In the genomic region with DNA sequence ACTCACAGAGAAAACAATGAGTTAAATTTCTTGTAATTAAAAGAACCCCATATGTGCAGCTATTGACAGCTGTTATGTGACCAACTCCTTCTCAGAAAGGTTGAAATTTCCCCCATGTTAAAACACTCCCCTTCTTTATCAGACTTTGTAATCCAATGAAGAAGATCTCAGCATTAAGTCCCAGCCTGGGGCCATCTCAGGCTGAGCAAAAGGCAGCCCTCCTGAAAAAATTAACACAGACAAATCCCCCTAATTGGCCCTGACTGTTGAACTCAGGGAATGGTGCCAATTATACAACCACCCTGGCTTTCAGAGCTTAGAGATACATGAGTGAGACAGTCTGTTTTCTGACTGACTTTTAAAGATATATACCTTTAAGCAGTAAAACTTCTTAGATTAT, we compare ENCODE assay signal across 24 mouse cellular contexts.
"Had no signal": no experiment of that assay in that cellular context is flagged by ENCODE, and none has a peak within 500 bp of the region (broad histone marks: within the 10 kb centered on the region; RNA-seq: fewer than 3 reads in every experiment).

No protein-coding gene starts in this region.

- H3K36me3 ChIP-seq: heart, embryonic 12.5 days; hindbrain, embryonic 10.5 days; hindbrain, embryonic 12.5 days; hindbrain, embryonic 15.5 days; intestine, embryonic 15.5 days; limb, embryonic 10.5 days; limb, embryonic 12.5 days had no signal

- ATAC-seq: forebrain, postnatal 0 days; inflammation-experienced regulatory T-cells, adult 6 months; intestine, embryonic 15.5 days; intestine, postnatal 0 days had no signal

- DNase-seq: forebrain, postnatal 0 days; gastrocnemius, adult 2 months; gastrocnemius, postnatal 10 days; gastrocnemius, postnatal 25 days; heart, adult 2 months; heart, postnatal 10 days; heart, postnatal 4 days; kidney, adult 18-20 months; kidney, adult 8-10 months; kidney, postnatal 10 days; kidney, postnatal 25 days; kidney, postnatal 4 days; liver had no signal

- H3K4me3 ChIP-seq: gastrocnemius, adult 2 months; heart, adult 2 months; heart, embryonic 12.5 days; hindbrain, embryonic 10.5 days; hindbrain, embryonic 12.5 days; hindbrain, embryonic 15.5 days; intestine, embryonic 15.5 days; layer of hippocampus, adult 2 months; left cerebral cortex, adult 2 months; limb, embryonic 10.5 days; limb, embryonic 12.5 days had no signal

- H3K4me2 ChIP-seq: heart, embryonic 12.5 days; hindbrain, embryonic 12.5 days; hindbrain, embryonic 15.5 days; intestine, embryonic 15.5 days; limb, embryonic 12.5 days had no signal

- H3K27ac ChIP-seq: gastrocnemius, adult 2 months; heart, adult 2 months; hindbrain, embryonic 10.5 days; hindbrain, embryonic 12.5 days; hindbrain, embryonic 15.5 days; intestine, embryonic 15.5 days; layer of hippocampus, adult 2 months; left cerebral cortex, adult 2 months; limb, embryonic 10.5 days; limb, embryonic 12.5 days had no signal

- H3K9me3 ChIP-seq: hindbrain, embryonic 12.5 days; hindbrain, embryonic 15.5 days; intestine, embryonic 15.5 days; limb, embryonic 10.5 days had no signal

- H3K4me1 ChIP-seq: hindbrain, embryonic 10.5 days; hindbrain, embryonic 12.5 days; hindbrain, embryonic 15.5 days; intestine, embryonic 15.5 days; limb, embryonic 10.5 days; limb, embryonic 12.5 days had no signal

- H3K9ac ChIP-seq: forebrain, postnatal 0 days; heart, embryonic 12.5 days; hindbrain, embryonic 12.5 days; hindbrain, embryonic 15.5 days; intestine, embryonic 15.5 days; limb, embryonic 12.5 days had no signal

- H3K27me3 ChIP-seq: heart, embryonic 12.5 days; hindbrain, embryonic 12.5 days; hindbrain, embryonic 15.5 days; intestine, embryonic 15.5 days; limb, embryonic 12.5 days had no signal
